In the genomic region with DNA sequence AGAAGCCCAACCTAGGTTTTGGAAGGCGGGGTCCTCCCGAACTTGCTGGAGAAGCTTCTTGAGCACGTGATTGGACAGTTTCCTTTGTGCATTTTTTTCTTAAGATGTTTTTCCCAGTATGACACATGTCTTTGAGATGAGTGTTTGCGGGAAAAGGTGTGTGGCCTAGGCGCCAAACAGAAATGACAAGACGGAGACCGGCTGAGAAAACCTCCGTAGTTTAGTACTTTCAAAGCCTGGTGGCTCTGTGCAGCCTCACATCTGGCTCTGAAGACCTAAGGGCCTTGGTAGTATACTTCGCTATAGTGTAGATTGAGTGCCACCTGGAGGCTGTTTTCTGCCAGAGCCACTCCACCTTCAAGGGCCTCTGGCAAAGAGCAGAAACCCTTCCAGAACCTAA, we compare ENCODE assay signal across 8 mouse cellular contexts. TPM values are rescaled to one million over a fixed set of nuclear protein-coding genes. Genes with fewer than 3 reads are reported as not detected.
DNase-seq lines count a peak whose midpoint lies in the region; ATAC-seq and TF ChIP-seq lines count a peak whose summit lies in the region.

No protein-coding gene starts in this region.

- H3K4me2 ChIP-seq in heart, embryonic 15.5 days = peak overlapping the region; percentile 57
- peak overlapping the region; percentile 50 for H3K4me2 ChIP-seq in lung, embryonic 15.5 days

- H3K9me3 ChIP-seq in E14TG2a.4 (ENCODE audit: low read length) = no peaks in the 10 kb centered on the region
- H3K9me3 ChIP-seq in heart, embryonic 15.5 days (replicated peaks) = no peaks in the 10 kb centered on the region
- no peaks in the 10 kb centered on the region for H3K9me3 ChIP-seq in lung, embryonic 15.5 days

- DNase-seq in adrenal gland, postnatal 36 days = peak; percentile 81 to 84
- peak; percentile 74 for DNase-seq in fibroblast of lung, adult 2 months (ENCODE audit: low read depth)
- peak; percentile 87 for DNase-seq in kidney, postnatal 10 days
- peak; percentile 60 for DNase-seq in ovary, postnatal 14 days (ENCODE audit: low spot score)
- DNase-seq in thymus, postnatal 10 days (ENCODE audit: low spot score in 2 of 2) = peak; percentile 77 to 82

- H3K4me3 ChIP-seq in E14TG2a.4 (replicated peaks; ENCODE audit: low read length) = no peak overlapping the region
- peak overlapping the region; percentile 34 for H3K4me3 ChIP-seq in heart, embryonic 15.5 days
- H3K4me3 ChIP-seq in lung, embryonic 15.5 days = peak overlapping the region; percentile 18

- no peak for ATAC-seq in heart, embryonic 15.5 days (replicated peaks; ENCODE audit: insufficient number of reproducible peaks, insufficient read depth, low FRiP score, low read depth)
- no peak for ATAC-seq in lung, embryonic 15.5 days (ENCODE audit: borderline replicate concordance, extremely low read depth, low FRiP score, low TSS enrichment)

- peaks cover 22% of the 10 kb centered on the region for H3K27me3 ChIP-seq in E14TG2a.4 (ENCODE audit: insufficient read depth, low read length)
- H3K27me3 ChIP-seq in heart, embryonic 15.5 days = no peaks in the 10 kb centered on the region
- H3K27me3 ChIP-seq in lung, embryonic 15.5 days = no peaks in the 10 kb centered on the region

- no peak overlapping the region for H3K27ac ChIP-seq in heart, embryonic 15.5 days
- no peak overlapping the region for H3K27ac ChIP-seq in lung, embryonic 15.5 days

- peak; percentile 48 for TF ChIP-seq CTCF in E14TG2a.4 (conservative IDR thresholded peaks at IDR 0.05; ENCODE audit: low read length)

- 0 out of 2 replicates have a peak overlapping the region, but pooled peaks have one; percentile 3 for H3K9ac ChIP-seq in heart, embryonic 15.5 days
- no peak overlapping the region for H3K9ac ChIP-seq in lung, embryonic 15.5 days

- no peaks in the 10 kb centered on the region for H3K36me3 ChIP-seq in E14TG2a.4 (ENCODE audit: insufficient read depth, low read length)
- no peaks in the 10 kb centered on the region for H3K36me3 ChIP-seq in heart, embryonic 15.5 days
- no peaks in the 10 kb centered on the region for H3K36me3 ChIP-seq in lung, embryonic 15.5 days

- 3% methylated on average over 9 of the region's 9 CpGs for WGBS in heart, embryonic 15.5 days
- WGBS in lung, embryonic 15.5 days = 2% methylated on average over 9 of the region's 9 CpGs

- H3K4me1 ChIP-seq in E14TG2a.4 (replicated peaks; ENCODE audit: low read depth, low read length) = peaks cover 39% of the 10 kb centered on the region
- H3K4me1 ChIP-seq in heart, embryonic 15.5 days (replicated peaks) = peaks cover 17% of the 10 kb centered on the region
- peaks cover 19% of the 10 kb centered on the region for H3K4me1 ChIP-seq in lung, embryonic 15.5 days

RNA-seq across cellular contexts. Expression of gene Tia1, which starts 3.0 kb away (rescaled TPM):
- total RNA-seq in adrenal gland, postnatal 36 days (2021) = 10 to 100 TPM; 36.2 to 53.6 TPM
- 109 and 119 TPM in 2 replicates for polyA plus RNA-seq in heart, embryonic 15.5 days (2015; fragmentation: Nextera tagmentation; extraction: Ambion mirVana)
- 179 and 191 TPM in 2 replicates for polyA plus RNA-seq in lung, embryonic 15.5 days (2015; fragmentation: Nextera tagmentation; extraction: Ambion mirVana)

RNA-seq across cellular contexts. Expression of gene Pcyox1, which starts 4.0 kb away (rescaled TPM):
- total RNA-seq in adrenal gland, postnatal 36 days (2021) = 100 to 1,000 TPM; 139 to 253 TPM
- 49.8 and 54.7 TPM in 2 replicates for polyA plus RNA-seq in heart, embryonic 15.5 days (2015; fragmentation: Nextera tagmentation; extraction: Ambion mirVana)
- 80.9 and 82.2 TPM in 2 replicates for polyA plus RNA-seq in lung, embryonic 15.5 days (2015; fragmentation: Nextera tagmentation; extraction: Ambion mirVana)

RNA-seq across cellular contexts. Expression of gene Gm44790, which starts 25.5 kb away (rescaled TPM):
- not detected for total RNA-seq in adrenal gland, postnatal 36 days (2021)
- polyA plus RNA-seq in heart, embryonic 15.5 days (2015; fragmentation: Nextera tagmentation; extraction: Ambion mirVana) = 1.1 TPM in 1 of 2 replicates, not detected in the other
- 1.3 TPM in 1 of 2 replicates, not detected in the other for polyA plus RNA-seq in lung, embryonic 15.5 days (2015; fragmentation: Nextera tagmentation; extraction: Ambion mirVana)

RNA-seq across cellular contexts. Expression of gene Snrpg, which starts 29.9 kb away (rescaled TPM):
- total RNA-seq in adrenal gland, postnatal 36 days (2021) = 100 to 1,000 TPM; 202 to 467 TPM
- 261 and 274 TPM in 2 replicates for polyA plus RNA-seq in heart, embryonic 15.5 days (2015; fragmentation: Nextera tagmentation; extraction: Ambion mirVana)
- 556 and 637 TPM in 2 replicates for polyA plus RNA-seq in lung, embryonic 15.5 days (2015; fragmentation: Nextera tagmentation; extraction: Ambion mirVana)

RNA-seq across cellular contexts. Expression of gene Fam136a, which starts 35.5 kb away (rescaled TPM):
- total RNA-seq in adrenal gland, postnatal 36 days (2021) = 100 to 1,000 TPM in 1 of 2 experiments, 10 to 100 TPM in 1; 70.1 to 117 TPM
- 78.0 and 87.2 TPM in 2 replicates for polyA plus RNA-seq in heart, embryonic 15.5 days (2015; fragmentation: Nextera tagmentation; extraction: Ambion mirVana)
- 111 TPM in 2 replicates for polyA plus RNA-seq in lung, embryonic 15.5 days (2015; fragmentation: Nextera tagmentation; extraction: Ambion mirVana)
